Mouse (Mus musculus): ENCODE results near the gene Ppp1r14d.

DNA sequence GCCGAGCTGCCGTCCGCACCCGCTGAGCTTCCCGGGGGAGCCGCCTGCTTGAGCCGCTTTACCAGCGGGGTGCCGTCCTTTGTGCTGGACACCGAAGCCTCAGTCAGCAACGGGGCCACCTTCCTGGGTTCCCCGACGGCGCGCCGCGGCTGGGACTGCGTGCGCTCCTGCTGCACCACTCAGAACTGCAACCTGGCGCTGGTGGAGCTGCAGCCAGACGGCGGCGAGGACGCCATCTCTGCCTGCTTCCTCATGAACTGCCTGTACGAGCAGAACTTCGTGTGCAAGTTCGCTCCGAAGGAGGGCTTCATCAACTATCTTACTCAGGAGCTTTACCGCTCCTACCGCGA is 8.1 kb upstream of the Ppp1r14d start:
- TF ChIP-seq CTCF (IDR thresholded peaks at IDR 0.05; ENCODE audit: low read depth) (no peak), EP300 (optimal IDR thresholded peaks at IDR 0.05) (no peak)
